Mouse (Mus musculus) embryonic facial prominence, embryonic 15.5 days (tissue): Measurements from ENCODE around the gene Gm13119. TPM values are rescaled to one million over a fixed set of nuclear protein-coding genes. Genes with fewer than 3 reads are reported as not detected.
"Not testable (repeated sequence)": the region's sequence is repeated elsewhere in the genome, so short reads cannot be mapped to it uniquely, and the experiment has no call there.

Source experiments
- ATAC-seq: fragments of 200-750 bp; cut with Nextera tagmentation; 2 replicates; pipeline ENCODE4 v1.8.0; 2017; ENCODE audit warnings: low read depth, moderate TSS enrichment; ENCODE audit not compliant: insufficient number of reproducible peaks, low FRiP score, low TSS enrichment
- H3K27ac ChIP-seq: fragments of 300-500 bp; sonication (generic); replicated peaks from 2 replicates; pipeline ENCODE4 v1.5.1; 2015; ENCODE audit warnings: mild to moderate bottlenecking, inconsistent platforms
- H3K27me3 ChIP-seq: fragments of 300-500 bp; sonication (generic); 2 replicates; pipeline ENCODE4 v1.6.1; 2015; ENCODE audit warnings: inconsistent platforms
- H3K36me3 ChIP-seq: fragments of 300-500 bp; sonication (generic); 2 replicates; pipeline ENCODE4 v1.6.1; 2015; ENCODE audit warnings: mild to moderate bottlenecking, inconsistent platforms
- H3K4me1 ChIP-seq: fragments of 300-500 bp; sonication (generic); 2 replicates; pipeline ENCODE4 v1.6.1; 2015; ENCODE audit warnings: inconsistent platforms
- H3K4me2 ChIP-seq: fragments of 300-500 bp; sonication (generic); replicated peaks from 2 replicates; pipeline ENCODE4 v1.6.1; 2015; ENCODE audit warnings: mild to moderate bottlenecking, inconsistent platforms
- H3K4me3 ChIP-seq: fragments of 300-500 bp; sonication (generic); replicated peaks from 2 replicates; pipeline ENCODE4 v1.5.1; 2015; ENCODE audit warnings: mild to moderate bottlenecking, inconsistent platforms
- H3K9ac ChIP-seq: fragments of 300-500 bp; sonication (generic); 2 replicates; pipeline ENCODE4 v1.6.1; 2015; ENCODE audit warnings: inconsistent platforms
- H3K9me3 ChIP-seq: fragments of 300-500 bp; sonication (generic); replicated peaks from 2 replicates; pipeline ENCODE4 v1.6.1; 2016; ENCODE audit warnings: inconsistent platforms
- WGBS: fragments of 180-500 bp; shearing (Covaris S2); methylation state at CpG from one replicate; pipeline ENCODE4 v1.1.7; 2015; 5-methylcytosine and 5-hydroxymethylcytosine counted together
- polyA plus RNA-seq: library from polyadenylated mRNA; unstranded; fragments of >200 nt; fragmentation: Nextera tagmentation; extraction: Ambion mirVana; gene quantifications from 2 replicates; pipeline ENCODE4 v1.2.1, GENCODE M21; 2015

Gm13119 gene
- polyA plus RNA-seq = not detected in 2 replicates

GRCm38 (mm10) chr4:144357642-144358041 lies at the start of gene Gm13119:
TSS of gene Gm13119 (plus strand) at chr4:144357942.
- 80% methylated on average over 3 of the region's 3 CpGs for WGBS
- H3K27ac ChIP-seq, H3K27me3 ChIP-seq, H3K4me3 ChIP-seq, H3K9me3 ChIP-seq, H3K36me3 ChIP-seq, H3K9ac ChIP-seq, ATAC-seq, H3K4me1 ChIP-seq, H3K4me2 ChIP-seq: not testable (repeated sequence)

GRCm38 (mm10) chr4:144312666-144313460 lies 44.9 kb upstream of the Gm13119 start:
- not testable (repeated sequence) for H3K36me3 ChIP-seq, H3K27me3 ChIP-seq, H3K27ac ChIP-seq, H3K9ac ChIP-seq, H3K4me2 ChIP-seq, ATAC-seq, H3K4me1 ChIP-seq, H3K9me3 ChIP-seq, H3K4me3 ChIP-seq
- WGBS = 67% methylated on average over 2 of the region's 2 CpGs

DNA sequence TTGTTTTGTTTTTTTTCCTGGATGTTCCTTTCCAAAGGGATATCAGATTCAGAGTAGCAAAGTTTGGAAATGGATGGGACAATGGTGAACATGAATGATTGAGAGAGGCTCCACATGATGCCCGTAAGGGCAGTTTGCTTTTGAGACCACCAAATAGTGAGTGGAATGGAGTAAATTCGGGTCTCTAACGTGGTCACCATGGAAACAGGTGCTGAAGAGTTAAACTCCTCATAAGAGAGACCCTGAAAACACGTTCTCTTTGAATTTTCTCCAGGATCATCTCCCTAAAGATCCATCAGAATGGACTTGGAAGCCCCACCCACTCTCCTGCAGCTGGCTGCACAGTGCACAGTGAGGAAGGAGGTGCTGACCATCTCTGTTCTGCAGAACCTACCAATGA lies 27.8 kb upstream of the Gm13119 start, which contains the start of gene Gm13128:
Gene Gm13128 (plus strand): TSS at position 301 of the 400 bp plus-strand sequence.
- 59% methylated on average over 4 of the region's 4 CpGs for WGBS
- ATAC-seq, H3K4me1 ChIP-seq, H3K36me3 ChIP-seq, H3K27me3 ChIP-seq, H3K9ac ChIP-seq, H3K4me2 ChIP-seq, H3K9me3 ChIP-seq, H3K27ac ChIP-seq, H3K4me3 ChIP-seq: not testable (repeated sequence)

- not testable (repeated sequence) for H3K9ac ChIP-seq, H3K4me2 ChIP-seq, ATAC-seq, H3K9me3 ChIP-seq, H3K4me1 ChIP-seq, H3K36me3 ChIP-seq, H3K27ac ChIP-seq, H3K4me3 ChIP-seq, H3K27me3 ChIP-seq
- 70% methylated on average over 3 of the region's 3 CpGs for WGBS
Measured at GRCm38 (mm10) chr4:144335856-144336255, 21.9 kb upstream of the Gm13119 start.

DNA sequence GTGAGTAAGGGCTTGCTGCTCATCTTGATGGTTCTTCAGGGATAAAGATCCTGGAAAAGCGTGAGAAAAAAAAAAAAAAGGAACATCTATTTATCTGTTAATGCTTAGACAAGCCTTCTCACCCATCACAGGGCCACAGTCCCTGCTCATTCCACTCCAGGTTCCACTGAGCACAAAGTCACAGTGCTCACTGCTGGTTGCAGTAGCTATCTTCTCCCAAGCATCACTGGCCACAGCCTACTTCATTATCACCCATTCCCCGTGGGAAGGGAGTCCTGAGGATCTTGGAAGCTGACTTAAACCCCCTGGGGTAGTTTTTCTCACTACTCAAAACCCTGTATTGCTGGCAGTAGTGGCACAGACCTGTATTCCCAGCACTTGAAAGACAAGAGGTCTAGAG lies 20.2 kb downstream of the Gm13119 start, which contains the start of gene Pramef20:
Gene Pramef20 (minus strand): TSS at position 23 of the 400 bp plus-strand sequence.
- no peak within 1 kb of the TSS for H3K9ac ChIP-seq
- H3K27me3 ChIP-seq = no peaks in the 10 kb centered on the region
- H3K4me1 ChIP-seq = no peaks in the 10 kb centered on the region
- 0 out of 2 replicates have a peak, but pooled peaks cover 7% of the 10 kb centered on the region for H3K9me3 ChIP-seq
- no peak for ATAC-seq
- 59% methylated on average over 2 of the region's 2 CpGs for WGBS
- H3K27ac ChIP-seq = no peak within 1 kb of the TSS
- H3K4me2 ChIP-seq = no peak within 1 kb of the TSS
- H3K36me3 ChIP-seq = no peaks in the 10 kb centered on the region
- H3K4me3 ChIP-seq = no peak within 1 kb of the TSS

- no peak overlapping the region for H3K4me3 ChIP-seq
- no peak overlapping the region for H3K27ac ChIP-seq
- H3K27me3 ChIP-seq = no peaks in the 10 kb centered on the region
- no peak for ATAC-seq
- WGBS = 36% methylated on average over 3 of the region's 3 CpGs
- H3K4me1 ChIP-seq = no peaks in the 10 kb centered on the region
- H3K9ac ChIP-seq = no peak overlapping the region
- H3K9me3 ChIP-seq = no peaks in the 10 kb centered on the region; the same call in 1 of the 2 replicates
- H3K36me3 ChIP-seq = no peaks in the 10 kb centered on the region
- no peak overlapping the region for H3K4me2 ChIP-seq
Measured at GRCm38 (mm10) chr4:144396316-144396715, 38.6 kb downstream of the Gm13119 start.

DNA sequence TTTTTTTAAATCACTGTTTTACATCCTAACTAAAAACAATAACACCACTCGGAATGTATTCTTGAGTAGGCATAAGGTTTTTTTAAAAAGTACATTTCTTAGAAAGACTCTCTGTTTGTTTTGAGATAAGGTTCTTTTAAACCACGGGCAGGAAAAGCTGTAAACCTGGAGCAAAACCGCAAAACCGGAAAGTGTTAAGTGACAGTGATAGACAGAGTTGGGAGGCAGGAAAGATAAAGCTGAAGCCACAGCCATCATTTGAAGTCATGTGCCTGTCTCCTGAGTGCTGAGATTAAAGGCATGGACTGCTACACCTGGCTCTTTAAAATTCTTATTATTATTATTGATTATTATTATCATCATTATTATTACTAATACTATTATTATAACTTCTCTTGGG lies 45.0 kb downstream of the Gm13119 start:
- Histone ChIP-seq H3K27ac (no peak overlapping the region), H3K27me3 (no peaks in the 10 kb centered on the region), H3K4me2 (no peak overlapping the region), H3K9ac (no peak overlapping the region), H3K36me3 (no peaks in the 10 kb centered on the region), H3K9me3 (no peaks in the 10 kb centered on the region), H3K4me1 (no peaks in the 10 kb centered on the region), H3K4me3 (no peak overlapping the region)
- ATAC-seq = no peak
- WGBS = 55% methylated on average over 4 of the region's 4 CpGs

GRCm38 (mm10) chr4:144404456-144405086 lies 46.8 kb downstream of the Gm13119 start:
- Histone ChIP-seq H3K4me2 (peak overlapping the region; percentile 48), H3K9ac (no peak overlapping the region), H3K4me1 (no peaks in the 10 kb centered on the region), H3K27me3 (no peaks in the 10 kb centered on the region), H3K4me3 (peak overlapping the region; percentile 29), H3K9me3 (no peaks in the 10 kb centered on the region), H3K36me3 (no peaks in the 10 kb centered on the region), H3K27ac (peak overlapping the region; percentile 72)
- peak; percentile 68; the same call in 1 of the 2 replicates for ATAC-seq
- WGBS = 5% methylated on average over 17 of the region's 17 CpGs

DNA sequence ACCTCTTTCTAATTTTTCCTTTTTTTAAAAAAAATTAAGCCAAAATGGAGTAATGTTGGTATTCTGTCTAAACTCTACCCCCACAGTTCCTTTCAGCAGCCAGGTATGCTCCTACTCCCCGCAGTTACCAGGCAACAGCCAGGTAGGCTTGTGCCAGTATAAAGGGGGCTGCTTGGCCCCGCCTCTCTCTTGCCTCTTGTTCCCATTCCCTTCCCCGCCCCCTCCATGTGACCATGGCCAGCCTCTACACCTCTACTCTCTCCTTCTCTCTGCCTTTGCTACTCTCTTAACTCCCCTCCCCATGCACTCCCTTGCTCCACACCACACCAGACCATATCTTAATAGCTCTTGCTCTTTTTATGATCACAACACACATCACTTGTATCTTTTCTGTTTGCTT lies 48.5 kb downstream of the Gm13119 start:
- Histone ChIP-seq H3K4me3 (no peak overlapping the region), H3K4me1 (no peaks in the 10 kb centered on the region), H3K36me3 (no peaks in the 10 kb centered on the region), H3K27me3 (no peaks in the 10 kb centered on the region), H3K27ac (no peak overlapping the region), H3K9ac (no peak overlapping the region), H3K9me3 (no peaks in the 10 kb centered on the region; the same call in 1 of the 2 replicates), H3K4me2 (no peak overlapping the region)
- WGBS = 65% methylated on average over 3 of the region's 3 CpGs
- no peak for ATAC-seq

GRCm38 (mm10) chr4:144408290-144408689 lies 50.5 kb downstream of the Gm13119 start, which contains the start of gene Pramef12:
TSS of gene Pramef12 (minus strand) at chr4:144408464.
- Histone ChIP-seq H3K4me2 (no peak within 1 kb of the TSS), H3K4me3 (no peak within 1 kb of the TSS), H3K27ac (no peak within 1 kb of the TSS), H3K27me3 (no peaks in the 10 kb centered on the region), H3K9ac (no peak within 1 kb of the TSS), H3K36me3 (no peaks in the 10 kb centered on the region), H3K4me1 (no peaks in the 10 kb centered on the region), H3K9me3 (no peaks in the 10 kb centered on the region; the same call in 1 of the 2 replicates)
- 73% methylated on average over 9 of the region's 9 CpGs for WGBS
- no peak for ATAC-seq
